Mouse (Mus musculus) thymus, postnatal 0 days (tissue): ENCODE results near the gene C330007P06Rik. TPM values are rescaled to one million over a fixed set of nuclear protein-coding genes. Genes with fewer than 3 reads are reported as not detected.

Source experiments
- DNase-seq: peaks from one replicate; pipeline ENCODE4 v3.0.0-alpha.2; 2015; ENCODE audit warnings: low spot score
- polyA plus RNA-seq: library from polyadenylated mRNA; unstranded; fragments of >200 nt; fragmentation: Nextera tagmentation; extraction: Ambion mirVana; gene quantifications from 2 replicates; pipeline ENCODE4 v1.2.1, GENCODE M21; 2015

C330007P06Rik gene
- polyA plus RNA-seq, 1 experiment from 2014 or later: 28.5 TPM

GRCm38 (mm10) chrX:36837069-36837676 lies 36.7 kb downstream of the C330007P06Rik start:
- DNase-seq: no peak

DNA sequence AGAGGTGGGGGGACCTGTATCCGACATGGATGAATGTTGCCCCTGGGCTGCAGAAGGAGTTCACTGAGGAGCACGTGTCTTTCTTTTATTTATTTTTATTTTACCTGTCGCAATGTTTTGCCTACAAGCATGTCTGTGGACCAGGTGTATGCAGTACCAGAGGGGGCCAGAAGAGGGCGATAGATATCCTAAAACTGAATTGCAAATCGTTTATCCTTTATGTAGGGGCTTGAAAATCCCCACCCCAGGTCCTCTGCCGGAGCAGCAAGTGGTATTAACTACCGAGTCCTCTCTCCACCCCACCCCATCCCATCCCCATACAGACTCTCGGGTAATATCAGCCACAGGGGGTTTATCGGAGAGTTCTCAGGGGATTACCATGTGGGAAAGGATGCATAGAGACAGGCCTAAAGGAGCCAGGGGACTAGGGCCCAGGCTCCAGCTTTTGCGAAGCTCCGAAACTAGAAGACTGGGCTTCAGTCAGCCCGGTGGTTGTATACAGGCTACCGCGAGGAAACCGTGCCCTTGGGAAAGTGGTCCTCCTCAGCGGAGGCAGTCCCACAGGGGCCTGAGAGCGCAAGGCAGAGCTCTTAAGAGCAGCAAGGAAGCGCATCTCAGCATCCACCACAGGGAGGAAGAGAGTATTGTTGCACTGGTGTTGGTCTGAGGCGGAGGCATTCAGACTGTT lies 40.4 kb downstream of the C330007P06Rik start:
- peak; percentile 65 for DNase-seq

- no peak for DNase-seq
These were observed 42.3 kb downstream of the C330007P06Rik start for GRCm38 (mm10) chrX:36831632-36832031.

- no peak for DNase-seq
These were observed 43.6 kb downstream of the C330007P06Rik start for GRCm38 (mm10) chrX:36830271-36830670.

DNA sequence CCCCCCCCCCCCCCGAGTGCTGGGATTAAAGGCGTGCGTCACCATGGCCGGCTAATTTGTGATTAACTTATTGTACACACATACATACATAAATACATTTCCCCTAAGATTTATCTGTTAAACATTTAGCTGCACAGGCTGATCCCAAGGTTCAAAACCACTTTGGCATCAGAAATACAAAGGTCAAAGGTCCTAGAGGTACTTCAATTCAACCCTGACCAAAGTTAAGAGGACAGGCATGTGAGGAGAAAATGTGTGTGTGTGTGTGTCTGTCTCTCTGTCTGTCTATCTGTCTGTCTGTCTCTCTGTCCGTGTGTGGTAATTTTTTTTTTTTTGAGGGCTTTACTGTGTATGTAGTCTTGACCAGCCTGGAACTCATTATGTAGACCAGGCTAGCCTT lies 47.0 kb downstream of the C330007P06Rik start:
- no peak for DNase-seq

DNA sequence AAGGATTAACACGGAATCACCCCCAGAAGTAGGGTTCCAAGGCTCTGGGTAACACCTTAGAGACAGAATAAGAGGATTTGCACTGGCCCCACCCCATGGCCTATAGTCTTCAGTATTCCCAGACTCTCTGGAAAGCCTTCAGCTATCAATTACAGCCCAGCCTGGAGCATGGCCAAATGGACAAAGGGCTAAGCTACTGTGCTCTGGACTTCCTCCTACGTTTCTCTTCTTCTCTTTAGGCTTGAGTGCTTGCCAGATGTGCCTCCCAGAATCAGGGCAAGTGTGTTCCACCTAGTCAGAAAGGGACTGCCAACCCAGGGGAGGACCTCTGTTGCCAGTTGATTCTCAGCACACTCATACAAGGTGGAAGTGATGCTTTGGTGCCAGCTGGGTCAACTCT lies 48.9 kb downstream of the C330007P06Rik start:
- DNase-seq: no peak

DNA sequence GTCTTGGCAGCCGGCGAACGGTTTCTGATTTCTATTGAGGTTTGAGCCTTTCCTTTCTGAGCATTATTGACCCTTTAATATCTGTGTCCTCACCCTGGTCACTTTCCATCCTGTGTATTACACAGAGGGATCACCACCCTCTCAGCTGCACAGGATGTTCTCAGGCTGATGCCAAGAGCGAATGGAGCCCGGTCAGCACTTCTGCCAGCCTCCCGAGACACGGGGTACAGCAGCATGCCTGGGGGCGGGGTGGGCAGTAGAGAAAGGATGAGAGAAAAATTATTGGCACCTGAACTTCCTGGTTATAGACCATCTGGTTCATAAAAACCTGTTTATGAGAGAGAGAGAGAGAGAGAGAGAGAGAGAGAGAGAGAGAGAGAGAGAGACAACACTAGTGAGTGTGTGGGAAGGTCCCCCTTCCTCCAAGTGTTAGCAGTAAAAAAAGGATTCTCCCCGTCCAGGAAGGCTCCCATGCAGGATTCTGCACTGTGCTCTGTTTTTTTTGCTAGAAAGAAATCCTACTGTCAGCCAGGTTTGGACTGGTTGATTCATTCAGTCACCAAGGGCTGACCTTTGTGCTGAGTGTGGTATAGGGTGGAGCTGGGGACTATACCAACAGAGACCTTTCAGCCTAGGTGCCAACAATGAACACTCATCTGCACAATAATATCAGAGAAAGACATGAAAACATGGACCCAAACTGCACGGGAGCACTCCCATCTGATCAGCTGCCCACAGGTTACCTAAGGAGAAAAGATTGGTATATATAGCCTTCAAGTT lies 49.8 kb downstream of the C330007P06Rik start:
- no peak for DNase-seq

DNA sequence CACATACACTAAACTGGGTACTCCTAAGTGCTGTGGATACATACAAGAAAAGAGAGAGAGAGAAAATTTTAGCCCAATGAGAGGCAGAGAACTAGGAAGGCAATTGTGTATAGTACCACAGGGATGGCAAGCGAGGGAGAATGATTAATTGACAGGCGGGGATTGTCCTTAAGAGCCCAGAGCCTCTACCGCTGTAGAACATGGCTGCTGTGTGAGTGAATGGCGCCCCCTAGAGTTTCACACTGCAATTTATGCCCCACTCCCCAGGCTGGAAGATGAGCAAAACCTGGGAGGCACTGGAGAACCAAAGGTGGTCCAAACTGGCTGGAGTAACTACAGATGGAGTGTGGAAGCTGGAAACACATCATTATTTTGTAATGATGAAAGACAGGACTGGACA lies 53.7 kb downstream of the C330007P06Rik start:
- DNase-seq: peak; percentile 58

DNA sequence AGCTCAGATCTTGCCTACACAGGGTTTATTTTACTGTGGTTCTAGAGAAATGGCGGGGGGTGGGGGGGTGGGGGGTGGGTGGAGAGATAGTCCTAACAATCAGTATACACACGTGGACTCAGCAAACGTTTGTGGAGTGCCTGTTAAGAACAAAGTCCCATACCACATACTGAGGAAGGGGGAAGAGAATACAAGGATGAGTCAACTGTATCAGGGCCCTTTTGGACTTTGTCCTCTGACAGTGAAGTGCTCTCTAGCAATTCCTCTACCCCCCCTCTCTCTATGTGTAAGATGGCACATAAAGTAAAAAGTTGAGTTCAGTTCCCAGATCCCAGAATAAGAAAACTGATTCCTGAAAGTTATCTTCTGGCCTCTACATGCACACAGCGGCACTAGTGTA lies 54.3 kb downstream of the C330007P06Rik start:
- no peak for DNase-seq

DNA sequence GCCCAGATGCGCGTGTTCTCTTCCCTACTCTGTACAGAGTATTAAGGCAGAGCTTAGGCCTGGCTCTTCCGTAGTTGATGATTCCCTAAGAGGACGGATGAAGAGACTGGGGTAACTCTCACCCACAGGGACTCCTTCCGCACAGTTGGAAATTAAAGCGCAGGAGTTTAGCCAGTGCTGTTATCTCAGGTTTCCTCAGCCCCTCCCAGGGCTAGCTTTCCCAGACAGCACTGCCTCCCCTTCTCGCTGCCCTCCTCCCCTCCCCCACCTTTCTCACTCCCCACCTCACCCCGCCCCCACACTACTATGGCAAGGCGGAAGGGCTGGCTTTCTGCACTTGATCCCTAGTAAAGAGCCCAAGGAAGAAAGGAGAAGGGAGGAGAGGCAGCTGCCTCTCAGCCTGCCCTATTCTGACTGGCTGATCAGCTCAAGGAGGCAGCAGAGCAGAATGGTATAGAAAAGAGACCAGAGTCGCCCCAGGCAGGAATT lies 56.9 kb downstream of the C330007P06Rik start:
- DNase-seq: peak; percentile 7

DNA sequence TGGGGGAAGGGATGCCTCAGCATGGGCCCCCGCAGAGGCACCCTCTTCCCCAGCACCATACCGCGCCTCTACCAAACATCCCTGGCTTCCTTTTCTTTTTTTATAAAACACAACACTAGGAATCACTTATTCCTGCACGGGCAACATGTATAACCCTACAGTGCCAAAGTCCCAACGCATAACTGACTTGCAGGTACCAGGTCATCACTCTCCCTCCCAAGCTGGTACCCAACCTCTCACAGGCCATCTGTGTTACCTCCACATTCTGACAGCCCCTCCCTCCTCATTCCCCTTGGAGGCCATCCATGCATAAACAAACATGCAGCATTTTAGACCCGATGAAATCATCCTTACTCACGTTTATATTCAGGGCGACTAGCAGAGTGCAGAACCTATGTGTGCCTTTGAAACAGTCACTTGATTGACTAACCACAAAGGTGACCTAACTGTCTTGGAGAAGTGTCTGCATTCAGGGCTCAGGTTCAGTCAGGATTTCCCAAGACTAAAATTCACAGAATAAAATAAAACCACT lies 57.5 kb downstream of the C330007P06Rik start:
- DNase-seq: no peak

- DNase-seq: no peak
These were observed 58.5 kb downstream of the C330007P06Rik start for GRCm38 (mm10) chrX:36815439-36815838.

DNA sequence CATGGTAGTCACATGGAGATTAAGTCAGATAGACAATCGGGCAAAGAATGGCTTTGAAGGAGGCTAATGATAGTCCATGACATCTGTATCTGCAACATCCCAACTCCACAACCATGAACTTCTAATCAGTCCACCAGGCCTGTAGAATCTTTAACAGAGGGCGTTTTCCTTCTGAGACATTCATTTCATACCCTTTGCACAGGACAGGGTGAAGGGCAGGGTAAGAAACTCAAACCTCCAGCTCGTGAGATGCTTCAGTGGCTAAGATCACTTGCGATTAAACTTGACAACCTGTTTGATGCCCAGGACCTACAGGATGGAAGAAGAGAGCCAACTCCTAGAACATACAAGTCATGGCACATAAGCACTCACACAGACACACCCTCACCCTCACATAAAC lies 58.9 kb downstream of the C330007P06Rik start:
- no peak for DNase-seq

DNA sequence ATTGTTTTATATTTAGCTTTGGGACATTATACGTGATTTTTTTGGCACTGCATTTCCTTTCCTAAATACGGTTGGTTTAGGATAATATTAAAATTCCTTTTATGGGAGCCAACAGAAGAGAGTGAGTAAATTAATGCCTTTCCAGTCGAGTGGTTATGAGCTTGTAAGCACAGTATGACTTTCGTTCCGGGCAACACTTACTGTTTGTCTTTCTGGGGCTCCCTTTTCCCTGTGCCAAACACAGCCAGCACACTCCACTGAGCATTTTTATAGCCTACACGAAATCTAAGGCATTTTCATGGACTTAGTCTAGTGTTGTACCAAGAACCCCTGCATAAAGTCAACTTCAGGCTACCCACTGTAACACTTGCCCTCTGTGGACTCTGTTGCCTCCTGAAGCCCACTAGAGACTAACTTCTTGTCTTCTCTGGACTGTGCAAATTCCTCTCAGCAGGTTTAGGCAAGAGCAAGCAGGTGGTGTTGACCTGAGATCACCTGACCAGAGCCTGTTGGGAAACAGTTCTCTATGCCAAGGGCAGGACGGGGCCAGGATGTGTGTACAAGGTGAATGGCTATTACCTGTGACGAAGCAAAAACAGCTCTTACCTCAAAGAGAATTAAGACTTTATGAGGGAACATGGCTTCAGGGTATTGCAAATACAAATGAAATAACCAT lies 59.6 kb downstream of the C330007P06Rik start:
- no peak for DNase-seq

DNA sequence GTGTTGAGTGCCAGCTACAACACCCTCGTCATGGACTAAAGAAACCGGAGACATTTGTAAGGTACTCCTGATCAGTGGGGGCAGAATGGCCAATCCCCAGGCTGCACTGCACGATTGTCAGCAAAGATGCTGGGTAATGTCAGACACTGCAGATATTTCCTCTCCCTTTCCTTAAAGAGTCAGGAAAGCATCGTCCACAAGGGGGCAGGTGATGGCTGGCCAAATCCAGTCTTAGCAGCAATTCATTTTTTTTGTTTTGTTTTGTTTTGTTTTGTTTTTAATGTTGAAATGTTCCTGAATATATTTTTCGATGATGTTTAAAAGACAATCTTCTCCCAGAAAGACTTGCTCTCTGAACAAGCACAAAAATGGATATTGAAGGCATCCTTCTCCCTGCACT lies 62.5 kb downstream of the C330007P06Rik start:
- peak; percentile 22 for DNase-seq

DNA sequence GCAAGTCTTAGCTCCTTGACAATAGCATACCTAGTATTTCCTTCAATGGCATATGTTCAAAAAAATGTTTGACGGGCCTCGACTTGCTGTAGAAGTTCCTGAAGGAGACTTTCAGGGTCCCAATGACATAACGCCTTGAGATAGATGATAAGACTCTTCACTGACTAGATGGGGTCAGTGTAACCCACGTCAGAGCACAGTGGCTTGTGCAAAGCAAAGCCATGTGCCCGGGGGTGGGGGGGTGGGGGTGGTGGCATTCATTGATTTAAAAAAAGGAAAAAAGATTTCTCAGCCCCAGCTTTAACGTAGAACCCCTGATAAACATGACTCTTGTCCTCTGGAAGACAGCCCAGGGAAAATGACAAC lies 65.6 kb downstream of the C330007P06Rik start:
- DNase-seq: no peak

GRCm38 (mm10) chrX:36807360-36808317 lies 66.3 kb downstream of the C330007P06Rik start:
- peak; percentile 80 for DNase-seq

GRCm38 (mm10) chrX:36805466-36806235 lies 68.3 kb downstream of the C330007P06Rik start:
- DNase-seq: no peak

GRCm38 (mm10) chrX:36804196-36804595 lies 69.7 kb downstream of the C330007P06Rik start:
- no peak for DNase-seq
